Mouse (Mus musculus): ENCODE measurements around the gene Donson. TPM values are rescaled to one million over a fixed set of nuclear protein-coding genes. Genes with fewer than 3 reads are reported as not detected.
A peak's percentile ranks its signal among the peaks of the same experiment; 100 is the strongest.

The Donson gene
- total RNA-seq, 2 experiments from 2014 or later = 43.0 to 44.7 TPM

DNA sequence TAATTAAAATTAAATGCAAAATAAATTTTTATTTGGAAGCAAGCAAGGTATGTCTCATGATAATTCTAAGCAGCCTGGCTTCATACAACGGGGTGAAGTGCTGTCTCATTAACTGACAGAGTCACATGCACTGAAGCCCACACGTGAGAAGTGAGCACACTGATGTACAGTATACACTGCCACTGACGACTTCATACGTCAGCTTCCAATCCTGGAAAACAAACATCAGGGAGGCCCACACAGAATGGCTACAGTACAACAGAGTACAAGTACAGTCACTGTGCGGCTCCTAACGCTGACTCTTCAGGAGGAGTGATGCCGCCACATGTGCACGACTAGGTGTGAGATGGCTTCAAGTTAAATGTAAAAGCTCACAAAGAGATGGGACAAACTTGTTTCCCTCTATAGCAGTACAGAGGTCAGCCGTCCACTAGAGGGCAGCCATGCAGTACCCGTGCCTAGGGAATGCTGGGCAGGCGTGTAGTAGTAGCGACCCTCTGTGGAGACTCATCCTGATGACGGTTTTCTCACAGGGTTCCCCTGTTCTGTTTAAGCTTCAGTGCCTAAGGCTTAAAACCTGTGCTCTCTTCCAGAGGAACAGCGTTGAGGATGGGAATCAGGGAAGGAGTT lies 6.0 kb upstream of the Donson start:
- ATAC-seq (replicated peaks; ENCODE audit: low FRiP score, poor library complexity, severe bottlenecking) = peak; percentile 89

DNA sequence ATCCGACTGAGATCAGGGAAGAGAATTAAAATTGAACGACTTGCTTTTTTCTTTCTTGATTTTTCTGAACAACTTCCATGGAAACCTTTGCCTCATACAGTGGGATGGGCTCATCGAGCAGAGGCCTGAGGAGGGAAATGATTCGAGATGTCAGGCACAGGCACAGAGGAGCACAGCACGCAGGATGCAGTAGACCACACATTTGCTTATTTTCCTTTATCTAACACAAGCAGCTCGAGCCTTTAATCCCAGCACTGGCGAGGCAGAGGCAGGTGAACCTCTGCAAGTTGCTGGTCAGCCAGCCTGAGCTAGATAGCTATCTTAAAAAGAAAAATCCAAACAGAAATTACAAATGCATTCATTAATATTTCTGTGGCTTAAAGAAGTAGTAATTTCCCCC lies 1.2 kb upstream of the Donson start:
- peak; percentile 50 for ATAC-seq (replicated peaks; ENCODE audit: low FRiP score, poor library complexity, severe bottlenecking)

DNA sequence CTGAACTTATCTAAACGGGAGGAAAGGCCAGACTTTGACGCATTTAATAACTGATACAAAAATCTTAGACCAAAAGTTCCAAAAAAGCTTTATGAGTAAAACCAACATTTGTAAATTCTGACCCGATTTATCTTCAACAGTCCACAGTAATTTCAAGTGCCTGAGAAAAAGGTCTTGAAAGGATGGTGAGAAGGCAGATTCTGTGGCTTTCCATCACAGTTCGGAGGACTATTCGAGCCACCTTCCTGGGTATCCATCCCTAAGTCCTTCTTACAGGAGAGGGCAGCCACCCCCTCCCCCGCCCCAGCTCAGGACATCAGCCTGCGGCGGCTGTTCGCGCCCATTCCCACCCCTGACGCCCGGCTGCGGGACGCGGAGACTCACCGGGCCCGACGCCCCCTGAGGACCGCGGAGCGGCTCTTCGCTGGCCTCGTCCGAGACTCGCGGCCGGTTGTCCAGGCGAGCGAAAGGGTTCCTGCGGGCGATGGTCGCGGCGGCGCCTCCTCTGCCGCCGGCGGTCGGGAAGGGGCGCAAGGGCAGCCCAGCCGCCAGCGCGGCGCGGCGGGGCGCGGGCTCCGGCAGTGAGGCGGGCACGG lies 449 bp downstream of the Donson start:
- ATAC-seq (replicated peaks; ENCODE audit: low FRiP score, poor library complexity, severe bottlenecking) = 0 out of 2 replicates have a peak, but pooled peaks have one; percentile 8

DNA sequence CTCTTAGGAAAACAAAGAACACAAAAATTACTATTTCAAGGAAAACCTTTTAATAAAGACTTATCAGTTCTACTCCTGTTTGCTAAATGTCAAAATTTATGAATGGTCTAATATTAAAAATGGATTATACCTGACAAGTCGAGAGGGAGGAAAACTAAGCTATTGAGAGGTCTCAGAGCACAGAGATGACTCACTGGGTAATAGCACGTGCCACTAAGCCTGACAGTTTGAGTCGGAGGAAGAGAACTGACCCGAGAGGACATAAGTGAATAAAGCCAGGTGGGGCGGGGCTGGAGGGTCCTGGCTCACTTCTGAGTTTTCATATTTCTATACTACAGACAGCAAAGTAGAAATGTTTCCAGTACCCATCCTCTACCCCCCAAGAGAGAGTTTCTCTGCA lies 2.2 kb downstream of the Donson start:
- no peak for ATAC-seq (replicated peaks; ENCODE audit: low FRiP score, poor library complexity, severe bottlenecking)

DNA sequence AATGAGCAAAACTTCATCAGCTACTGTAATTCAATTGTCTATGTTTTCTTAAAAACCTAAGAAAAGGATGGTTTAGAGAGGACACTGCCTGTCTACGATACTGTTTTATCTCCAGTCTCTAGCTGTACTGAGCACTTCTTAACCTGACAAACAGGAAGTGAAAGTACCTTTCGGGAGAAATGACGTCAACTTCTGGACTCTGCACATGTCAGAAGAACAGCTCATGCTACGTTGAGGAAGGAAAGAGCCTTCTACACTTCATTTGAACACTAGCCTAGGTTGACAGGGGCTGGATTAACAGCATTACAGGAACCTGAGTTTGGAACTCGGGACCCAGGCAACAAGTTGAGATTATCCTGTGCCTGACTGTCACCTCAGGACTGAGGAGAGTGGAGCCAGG lies 3.0 kb downstream of the Donson start:
- ATAC-seq (replicated peaks; ENCODE audit: low FRiP score, poor library complexity, severe bottlenecking) = no peak

DNA sequence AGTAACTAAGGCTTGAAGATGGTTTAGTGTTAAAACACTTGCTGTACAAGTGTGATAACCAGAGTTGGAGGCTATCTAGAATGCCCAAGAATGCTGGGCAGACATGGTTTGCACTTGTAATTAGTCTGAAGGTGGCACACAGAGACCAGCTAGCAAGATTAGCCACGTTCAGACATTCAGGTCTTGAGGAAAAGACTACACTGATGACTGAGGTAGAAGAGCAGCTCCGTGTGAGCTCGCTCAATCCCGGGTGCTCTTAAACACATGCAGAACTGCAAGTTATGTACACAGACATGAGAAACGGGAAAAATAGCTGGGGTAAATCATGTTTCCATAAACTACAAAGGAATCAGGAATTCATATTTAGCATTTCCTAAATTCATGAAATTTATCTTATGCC lies 7.9 kb downstream of the Donson start:
- ATAC-seq (replicated peaks; ENCODE audit: low FRiP score, poor library complexity, severe bottlenecking) = no peak

DNA sequence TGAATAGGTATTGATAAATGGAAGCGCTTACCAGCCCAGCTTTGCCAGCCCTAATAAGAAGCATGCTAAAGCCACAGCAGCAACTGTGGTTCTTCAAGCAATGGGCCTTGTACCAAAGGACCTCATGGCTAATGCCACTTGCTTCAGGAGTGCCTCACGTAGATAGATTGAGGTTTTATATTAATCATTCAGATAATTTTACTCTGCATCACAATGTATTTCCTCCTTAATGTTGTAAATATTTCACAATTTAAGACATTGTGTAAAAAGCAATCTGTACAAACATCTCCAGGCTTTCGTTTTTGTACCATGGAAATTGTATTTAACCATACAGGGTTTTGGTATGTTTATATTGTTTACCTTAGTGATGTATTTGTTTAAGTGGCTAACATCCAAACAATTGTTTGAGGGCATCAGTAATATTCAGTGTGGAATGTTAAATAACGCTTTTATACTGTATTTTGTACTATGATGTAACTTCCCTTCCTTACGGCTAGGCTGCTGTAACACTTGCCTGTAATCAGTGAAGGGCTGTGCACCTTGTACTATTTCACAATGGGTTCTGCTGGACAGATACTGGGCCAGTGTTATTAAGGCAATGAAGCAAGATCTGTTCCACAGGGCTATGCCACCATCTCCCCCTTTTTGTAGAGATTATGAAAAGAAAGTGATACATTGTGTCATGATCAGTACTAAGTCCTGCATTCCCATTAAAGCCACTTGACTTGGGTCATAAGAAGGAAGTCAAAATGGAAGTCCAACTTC lies 10.2 kb downstream of the Donson start:
- ATAC-seq (replicated peaks; ENCODE audit: low FRiP score, poor library complexity, severe bottlenecking) = no peak

DNA sequence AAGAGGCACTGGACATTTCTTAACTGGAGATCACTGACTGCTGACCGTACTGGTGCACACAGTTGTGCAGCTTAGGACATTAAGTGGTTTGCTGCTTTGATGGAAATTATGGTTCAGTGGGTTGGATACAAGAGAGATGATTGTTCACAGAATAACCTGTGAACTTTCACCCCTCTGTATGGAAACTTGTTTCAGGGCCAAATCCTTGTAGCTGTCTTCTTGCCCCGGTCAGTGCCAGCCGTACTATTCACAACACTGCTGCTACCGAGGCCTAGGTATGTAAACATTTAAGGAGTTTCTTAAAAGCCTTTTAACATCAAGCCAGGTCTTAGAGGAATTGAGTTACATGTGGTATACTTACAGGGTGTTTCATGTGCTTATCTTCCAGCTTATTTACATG lies 14.1 kb downstream of the Donson start:
- no peak for ATAC-seq (replicated peaks; ENCODE audit: low FRiP score, poor library complexity, severe bottlenecking)

DNA sequence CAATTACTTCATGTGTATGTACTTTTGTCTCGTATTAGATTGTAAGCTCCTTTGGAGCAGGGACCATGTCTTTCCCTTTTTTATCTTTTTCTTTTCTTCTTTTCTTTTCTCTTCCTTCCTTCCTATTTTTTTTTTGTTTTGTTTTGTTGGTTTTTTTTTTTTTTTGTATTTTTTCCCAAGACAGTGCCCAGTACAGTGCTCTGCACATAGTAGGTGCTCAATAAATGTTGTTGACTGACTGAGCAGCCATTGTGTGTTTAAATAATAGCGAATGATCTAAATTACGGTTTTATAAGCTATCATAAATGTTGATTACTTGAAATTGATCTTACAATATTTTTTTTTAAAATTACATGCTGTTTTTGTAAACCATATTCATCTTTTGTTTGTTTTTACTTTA lies 24.8 kb downstream of the Donson start:
- no peak for ATAC-seq (replicated peaks; ENCODE audit: low FRiP score, poor library complexity, severe bottlenecking)

DNA sequence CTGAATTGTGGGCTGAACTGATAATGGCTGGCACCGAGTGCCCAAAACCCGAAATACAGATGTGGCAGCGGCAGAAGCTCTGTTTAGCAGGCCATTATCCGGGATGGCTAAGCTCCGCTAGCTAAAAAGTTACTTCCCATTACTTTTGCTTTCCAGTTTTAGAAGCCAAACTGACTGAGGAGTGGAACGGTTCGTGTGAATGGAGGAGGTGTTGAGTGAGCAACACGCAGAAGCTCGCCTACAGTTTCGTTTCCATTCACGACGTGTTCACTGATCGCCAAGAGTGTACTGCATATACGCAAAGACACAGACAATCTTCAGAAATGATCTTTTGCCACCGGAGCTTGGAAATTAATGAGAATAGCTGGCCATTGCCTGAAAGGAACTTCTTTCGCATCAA lies 26.2 kb downstream of the Donson start:
- ATAC-seq (replicated peaks; ENCODE audit: low FRiP score, poor library complexity, severe bottlenecking) = no peak

DNA sequence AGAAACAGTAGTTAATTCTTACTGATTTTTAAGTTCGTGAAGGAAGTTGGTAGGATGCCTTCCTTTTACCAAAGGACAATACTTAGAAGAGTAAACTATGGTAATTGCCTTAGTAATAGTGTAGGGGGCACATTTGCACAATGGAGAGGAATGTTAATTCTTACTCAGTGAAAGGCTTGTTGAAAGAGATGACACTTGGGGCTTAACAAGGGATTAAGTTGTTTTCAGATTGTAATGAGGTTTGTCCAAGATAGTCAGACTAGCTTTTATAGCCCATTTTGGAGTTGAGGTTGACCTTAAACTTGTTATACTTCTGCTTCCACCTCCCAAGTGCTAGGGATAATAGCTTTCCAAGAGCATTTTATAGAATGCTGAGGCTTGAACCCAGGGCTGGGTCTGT lies 27.2 kb downstream of the Donson start:
- ATAC-seq (replicated peaks; ENCODE audit: low FRiP score, poor library complexity, severe bottlenecking) = no peak

DNA sequence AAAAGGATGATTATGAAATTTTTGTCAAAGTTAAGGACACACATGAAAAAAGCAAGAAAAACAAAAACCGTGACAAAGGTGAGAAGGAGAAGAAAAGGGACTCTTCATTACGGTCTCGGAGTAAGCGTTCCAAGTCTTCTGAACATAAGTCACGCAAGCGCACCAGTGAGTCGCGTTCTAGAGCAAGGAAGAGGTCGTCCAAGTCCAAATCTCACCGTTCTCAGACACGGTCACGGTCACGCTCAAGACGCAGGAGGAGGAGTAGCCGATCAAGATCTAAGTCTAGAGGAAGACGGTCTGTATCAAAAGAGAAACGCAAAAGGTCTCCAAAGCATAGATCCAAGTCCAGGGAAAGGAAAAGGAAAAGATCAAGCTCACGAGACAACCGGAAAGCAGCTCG lies 28.8 kb downstream of the Donson start:
- no peak for ATAC-seq (replicated peaks; ENCODE audit: low FRiP score, poor library complexity, severe bottlenecking)

DNA sequence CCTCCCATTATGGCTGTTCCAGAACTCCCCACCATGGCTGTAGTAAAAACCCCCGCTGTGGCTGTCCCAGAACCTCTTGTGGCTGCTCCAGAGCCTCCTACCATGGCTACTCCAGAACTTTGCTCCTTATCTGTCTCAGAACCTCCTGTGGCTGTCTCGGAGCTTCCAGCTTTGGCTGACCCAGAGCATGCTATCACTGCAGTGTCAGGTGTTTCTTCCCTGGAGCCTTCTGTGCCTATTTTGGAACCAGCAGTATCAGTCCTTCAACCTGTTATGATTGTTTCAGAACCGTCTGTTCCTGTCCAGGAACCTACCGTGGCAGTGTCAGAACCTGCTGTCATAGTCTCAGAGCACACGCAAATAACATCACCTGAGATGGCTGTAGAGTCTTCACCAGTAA lies 30.1 kb downstream of the Donson start:
- no peak for ATAC-seq (replicated peaks; ENCODE audit: low FRiP score, poor library complexity, severe bottlenecking)

DNA sequence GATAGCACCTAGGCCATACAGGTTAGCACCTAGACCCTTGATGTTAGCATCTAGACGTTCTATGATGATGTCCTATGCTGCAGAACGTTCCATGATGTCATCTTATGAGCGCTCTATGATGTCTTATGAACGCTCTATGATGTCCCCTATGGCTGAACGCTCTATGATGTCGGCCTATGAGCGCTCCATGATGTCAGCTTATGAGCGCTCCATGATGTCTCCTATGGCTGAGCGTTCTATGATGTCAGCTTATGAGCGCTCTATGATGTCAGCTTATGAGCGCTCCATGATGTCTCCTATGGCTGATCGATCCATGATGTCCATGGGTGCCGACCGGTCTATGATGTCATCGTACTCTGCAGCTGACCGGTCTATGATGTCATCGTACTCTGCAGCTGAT lies 31.3 kb downstream of the Donson start:
- ATAC-seq (replicated peaks; ENCODE audit: low FRiP score, poor library complexity, severe bottlenecking) = no peak

DNA sequence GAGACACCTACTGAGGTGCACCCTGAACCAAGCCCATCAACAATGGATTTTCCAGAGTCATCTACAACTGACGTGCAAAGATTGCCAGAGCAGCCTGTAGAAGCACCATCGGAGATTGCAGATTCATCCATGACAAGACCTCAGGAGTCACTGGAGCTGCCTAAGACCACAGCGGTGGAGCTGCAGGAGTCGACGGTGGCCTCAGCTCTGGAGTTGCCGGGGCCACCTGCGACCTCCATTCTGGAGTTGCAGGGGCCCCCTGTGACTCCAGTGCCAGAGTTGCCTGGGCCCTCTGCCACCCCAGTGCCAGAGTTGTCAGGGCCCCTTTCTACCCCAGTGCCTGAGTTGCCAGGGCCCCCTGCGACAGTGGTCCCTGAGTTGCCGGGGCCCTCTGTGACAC lies 33.3 kb downstream of the Donson start:
- 0 out of 2 replicates have a peak, but pooled peaks have one; percentile 4 for ATAC-seq (replicated peaks; ENCODE audit: low FRiP score, poor library complexity, severe bottlenecking)

DNA sequence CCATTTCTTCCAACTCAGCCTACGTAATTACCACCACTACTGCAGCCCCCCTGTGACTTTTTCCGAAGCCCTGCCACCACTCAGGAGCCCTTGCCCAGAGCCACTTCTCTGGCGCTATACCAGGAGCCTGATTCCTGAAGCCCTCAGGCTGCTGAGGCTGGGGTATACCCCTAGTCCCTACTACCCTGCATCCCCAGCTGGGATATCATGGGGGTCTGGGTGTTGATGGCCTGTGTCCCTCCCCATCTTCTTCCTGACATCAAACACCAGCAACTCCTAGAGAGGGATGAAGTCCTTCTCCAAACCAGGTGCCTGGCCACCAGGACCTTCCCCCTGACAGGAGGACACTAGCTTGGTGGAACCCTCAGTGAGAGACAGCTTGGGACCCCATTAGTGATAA lies 36.4 kb downstream of the Donson start:
- ATAC-seq (replicated peaks; ENCODE audit: low FRiP score, poor library complexity, severe bottlenecking) = no peak

DNA sequence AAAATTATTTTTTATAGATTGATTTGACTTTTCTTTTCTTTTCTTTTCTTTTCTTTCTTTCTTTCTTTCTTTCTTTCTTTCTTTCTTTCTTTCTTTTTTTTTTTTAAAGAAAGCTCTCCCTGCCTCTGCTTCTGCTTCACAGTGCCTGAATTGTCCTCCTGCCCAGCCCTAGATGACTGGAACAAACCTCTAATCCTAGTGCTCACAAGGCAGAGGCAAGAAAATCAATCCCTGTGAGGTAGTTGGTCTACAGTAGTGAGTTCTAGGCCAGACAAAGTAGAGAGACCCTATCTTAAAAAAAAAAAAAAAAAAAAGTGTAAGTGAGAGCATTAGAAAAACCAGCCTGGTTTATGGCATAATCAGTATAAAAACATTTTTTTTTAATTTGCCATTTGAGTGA lies 38.8 kb downstream of the Donson start:
- ATAC-seq (replicated peaks; ENCODE audit: low FRiP score, poor library complexity, severe bottlenecking) = no peak

DNA sequence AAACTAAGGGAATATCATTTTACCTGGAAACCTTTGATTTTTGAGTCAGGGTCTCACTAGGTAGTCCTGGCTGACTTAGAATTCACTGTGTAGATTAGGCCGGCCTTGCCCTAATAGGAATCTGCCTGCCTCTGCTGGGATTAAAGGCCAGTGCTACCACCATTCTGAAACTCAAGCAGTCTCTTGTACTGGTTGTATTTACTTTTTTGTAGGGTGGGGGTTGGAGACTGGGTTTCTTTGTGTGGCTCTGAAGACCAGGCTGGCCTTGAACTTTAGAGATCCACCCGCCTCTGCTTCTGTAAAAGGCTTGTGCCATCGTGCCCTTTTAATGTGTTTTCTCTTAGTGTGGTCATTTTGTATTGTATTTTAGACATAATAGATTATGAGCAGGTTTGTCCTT lies 39.3 kb downstream of the Donson start:
- ATAC-seq (replicated peaks; ENCODE audit: low FRiP score, poor library complexity, severe bottlenecking) = no peak

DNA sequence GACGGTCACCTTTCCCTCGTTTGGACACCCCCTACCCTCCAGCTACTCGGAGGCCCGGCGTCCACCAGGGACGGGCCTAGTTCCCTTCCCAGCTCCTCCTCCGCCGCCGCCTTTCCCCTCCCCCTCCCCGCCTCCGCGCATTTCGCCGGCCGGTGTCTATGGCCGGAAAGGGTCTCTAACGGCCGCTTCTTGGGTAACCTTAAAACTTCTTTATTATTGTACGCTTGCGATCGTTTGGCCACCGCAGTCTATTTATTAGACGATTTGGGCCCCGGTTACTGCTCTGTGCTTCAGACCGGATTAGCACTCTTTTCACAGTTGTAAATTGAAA lies 40.4 kb downstream of the Donson start:
- ATAC-seq (replicated peaks; ENCODE audit: low FRiP score, poor library complexity, severe bottlenecking) = peak; percentile 70

DNA sequence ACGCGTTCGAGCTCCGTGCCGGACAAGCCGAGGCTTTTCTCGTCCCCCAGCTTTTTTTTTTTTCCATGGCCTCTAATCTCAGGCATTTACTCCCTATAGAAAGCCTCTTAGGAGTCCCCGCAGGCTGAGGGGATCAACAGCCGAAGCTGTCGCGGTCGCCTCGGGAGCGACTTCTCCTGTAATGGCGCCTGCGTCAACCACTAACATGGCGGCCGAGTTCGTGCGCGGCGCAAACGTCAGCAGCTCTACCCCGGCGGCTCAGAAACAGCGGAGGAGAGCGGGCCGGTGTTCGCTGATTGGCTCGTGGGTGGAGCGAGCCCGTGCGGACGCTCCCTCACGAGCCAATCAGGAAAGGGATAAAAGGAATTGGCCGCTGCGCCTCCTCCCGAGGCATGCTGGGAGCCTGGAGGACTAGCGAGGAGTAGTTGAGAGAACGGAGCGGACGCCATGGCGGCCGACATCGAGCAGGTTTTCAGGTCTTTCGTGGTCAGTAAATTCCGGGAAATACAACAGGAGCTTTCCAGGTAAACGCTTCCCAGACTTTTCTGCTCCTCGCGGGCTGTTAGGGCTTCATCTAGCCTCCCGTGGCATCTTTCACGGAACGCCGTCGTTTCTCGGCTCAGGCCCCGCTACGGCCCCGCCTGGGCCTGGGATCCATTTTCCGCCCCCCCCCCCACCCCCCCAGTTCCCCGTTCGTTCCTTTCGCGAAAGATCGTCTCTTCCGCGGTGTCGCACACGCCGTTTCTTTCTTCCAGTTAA lies 40.9 kb downstream of the Donson start, which contains the start of gene Son:
Son (plus strand) TSS at position 46 of the 759 bp plus-strand sequence.
- peak; percentile 90 for ATAC-seq (replicated peaks; ENCODE audit: low FRiP score, poor library complexity, severe bottlenecking)
